Mouse (Mus musculus) right cerebral cortex, postnatal 14 days (tissue): Measurements from ENCODE around the gene Ppp1r14d.

Source experiments
- DNase-seq: peaks from one replicate; pipeline ENCODE4 v3.0.0; 2022

Gene Ppp1r14d

GRCm38 (mm10) chr2:119229775-119230704 is at the start of gene Ppp1r14d:
TSS of gene Ppp1r14d (minus strand) at chr2:119229906.
- no peak for DNase-seq

GRCm38 (mm10) chr2:119277810-119278209 is 48.1 kb upstream of the Ppp1r14d start:
- DNase-seq = no peak

- no peak for DNase-seq
Measured at GRCm38 (mm10) chr2:119276926-119277325, 47.2 kb upstream of the Ppp1r14d start.

DNA sequence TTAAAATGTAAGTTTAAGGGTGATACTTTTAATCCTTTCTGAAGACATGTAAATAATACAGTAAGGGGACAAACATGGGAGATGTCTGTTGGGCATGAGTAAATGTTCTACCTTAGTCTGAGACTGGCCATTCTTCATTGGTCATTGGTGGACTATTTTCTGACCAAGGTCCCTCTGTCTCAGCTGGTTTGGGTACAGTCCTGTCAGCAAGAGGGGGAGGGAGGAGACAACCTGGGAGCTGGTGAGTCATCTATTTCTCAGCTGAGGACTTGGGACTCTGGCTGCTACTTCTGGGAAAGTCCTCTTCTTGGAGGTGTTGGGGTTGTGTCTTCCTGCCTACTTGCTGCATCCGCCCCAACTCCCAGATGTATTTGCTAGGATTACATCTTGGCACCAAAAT is 44.4 kb upstream of the Ppp1r14d start:
- DNase-seq = no peak

- DNase-seq = peak; percentile 65
Measured at GRCm38 (mm10) chr2:119270643-119271331, 41.1 kb upstream of the Ppp1r14d start, which contains the start of gene Rhov. TSS of gene Rhov (minus strand) at chr2:119271272.

GRCm38 (mm10) chr2:119270286-119270642 is 40.6 kb upstream of the Ppp1r14d start:
- DNase-seq = no peak

GRCm38 (mm10) chr2:119263813-119264212 is 34.1 kb upstream of the Ppp1r14d start:
- DNase-seq = no peak

DNA sequence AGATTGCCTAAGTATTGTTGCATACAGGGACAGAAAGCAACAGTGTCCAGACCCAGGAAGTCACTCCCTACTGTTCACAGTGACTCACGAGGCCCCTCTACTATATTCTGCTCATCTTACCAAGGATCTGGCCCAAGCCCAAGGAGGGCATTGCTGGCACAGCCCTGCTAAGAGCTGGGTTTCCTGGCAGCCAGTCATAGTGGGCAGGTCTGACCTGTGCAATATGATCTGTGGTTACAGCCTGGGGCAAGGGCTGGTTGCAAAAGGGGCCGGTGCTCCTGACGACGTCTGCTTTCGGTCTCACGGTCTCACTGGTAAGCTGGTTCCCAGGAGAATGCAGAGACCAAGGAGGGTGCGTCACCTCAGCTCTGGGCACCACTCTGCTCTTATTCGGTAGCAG is 33.3 kb upstream of the Ppp1r14d start:
- DNase-seq = no peak

- DNase-seq = no peak
Measured at GRCm38 (mm10) chr2:119261326-119261725, 31.6 kb upstream of the Ppp1r14d start.

DNA sequence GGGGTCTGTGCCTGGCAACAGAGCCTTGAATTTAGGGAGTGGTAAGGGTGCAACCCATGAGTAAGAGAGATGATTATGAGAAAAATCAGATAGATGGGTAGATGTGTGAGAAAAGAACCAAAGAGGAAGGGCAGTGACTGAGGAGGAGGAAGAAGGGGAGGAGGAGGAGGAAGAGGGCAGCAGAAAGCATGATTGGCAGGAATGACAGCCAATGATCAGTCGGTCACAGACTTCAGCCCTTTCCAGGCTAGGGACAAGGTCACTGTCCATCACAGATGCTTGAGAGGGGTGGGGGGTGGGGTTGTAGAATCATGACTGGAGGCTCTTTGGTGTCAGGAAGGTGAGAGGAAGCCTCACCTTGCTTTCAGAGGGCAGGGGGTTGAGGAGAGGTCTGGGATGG is 30.8 kb upstream of the Ppp1r14d start:
- no peak for DNase-seq

- DNase-seq = no peak
Measured at GRCm38 (mm10) chr2:119254976-119255375, 25.3 kb upstream of the Ppp1r14d start.

DNA sequence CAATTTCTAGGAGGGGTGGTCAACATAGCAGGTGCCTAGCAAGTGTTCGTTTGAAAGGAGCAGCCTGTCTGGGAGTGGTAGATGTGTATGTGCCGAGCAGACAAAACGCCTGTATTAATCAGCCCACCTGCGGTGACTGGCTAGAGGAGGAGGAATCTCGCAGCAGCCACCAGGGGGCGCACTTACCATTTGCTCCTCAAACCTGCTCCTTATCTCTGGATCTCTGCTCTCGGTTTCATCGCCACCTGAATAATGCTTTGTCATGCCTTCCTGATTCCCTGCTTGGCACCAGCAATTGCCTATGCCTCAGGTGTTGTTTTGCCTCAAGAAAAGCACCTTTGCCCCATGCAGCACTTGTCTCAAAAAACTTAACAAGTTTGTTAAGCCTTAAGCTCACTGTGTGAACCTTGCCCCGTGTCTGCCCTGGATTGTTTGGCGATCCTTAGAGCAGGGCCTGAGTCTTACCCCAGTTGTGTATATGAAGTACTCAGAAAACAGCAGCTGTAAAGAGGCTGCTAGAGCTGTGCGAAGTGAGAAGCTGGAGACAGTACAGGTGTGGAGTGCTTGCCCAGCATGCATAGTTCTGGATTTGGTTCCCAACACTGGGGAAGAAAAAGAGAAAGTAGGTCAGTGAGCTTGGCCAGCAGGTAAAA is 21.2 kb upstream of the Ppp1r14d start:
- DNase-seq = peak; percentile 86

DNA sequence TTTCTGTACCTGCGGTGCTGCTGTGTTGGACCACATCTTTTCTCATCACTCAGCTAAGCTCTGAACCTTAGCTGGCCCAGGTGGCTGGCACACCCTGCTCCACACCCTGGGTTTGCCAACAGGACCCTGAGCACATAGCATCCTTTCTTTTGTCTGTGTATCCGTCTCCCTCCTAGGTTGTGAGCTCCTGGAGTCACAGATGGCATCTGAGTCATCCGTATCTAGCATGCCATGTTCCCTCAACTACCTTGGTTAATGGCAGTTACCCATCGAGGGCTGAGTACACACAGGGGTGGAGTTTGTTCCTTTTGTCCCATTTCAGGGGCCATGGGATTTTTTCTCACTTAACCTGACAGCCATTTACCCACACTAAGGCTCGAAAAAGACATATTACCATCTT is 20.7 kb upstream of the Ppp1r14d start:
- DNase-seq = no peak

GRCm38 (mm10) chr2:119249592-119250061 is 19.9 kb upstream of the Ppp1r14d start:
- DNase-seq = no peak

GRCm38 (mm10) chr2:119247904-119248303 is 18.2 kb upstream of the Ppp1r14d start:
- no peak for DNase-seq

GRCm38 (mm10) chr2:119245246-119245645 is 15.5 kb upstream of the Ppp1r14d start:
- DNase-seq = no peak

DNA sequence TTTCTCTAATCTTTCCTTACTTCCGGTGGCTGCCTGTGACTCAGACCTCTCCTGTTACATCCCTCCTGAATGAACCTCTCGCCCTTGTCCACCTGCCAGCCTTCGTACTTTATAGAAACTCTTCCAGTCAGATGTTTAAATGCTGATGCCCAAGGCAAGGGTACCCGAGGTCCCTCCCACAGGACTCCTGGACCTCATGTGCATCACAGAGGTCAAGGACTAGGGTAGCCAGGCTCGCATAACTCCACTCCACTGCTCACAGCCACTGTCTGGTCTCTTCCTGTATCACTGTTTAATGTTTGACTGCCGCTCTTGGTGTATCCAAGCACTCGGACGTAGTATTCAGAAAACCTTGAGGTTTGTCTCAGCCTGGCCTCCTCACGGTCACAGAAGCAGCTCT is 12.8 kb upstream of the Ppp1r14d start:
- DNase-seq = no peak

DNA sequence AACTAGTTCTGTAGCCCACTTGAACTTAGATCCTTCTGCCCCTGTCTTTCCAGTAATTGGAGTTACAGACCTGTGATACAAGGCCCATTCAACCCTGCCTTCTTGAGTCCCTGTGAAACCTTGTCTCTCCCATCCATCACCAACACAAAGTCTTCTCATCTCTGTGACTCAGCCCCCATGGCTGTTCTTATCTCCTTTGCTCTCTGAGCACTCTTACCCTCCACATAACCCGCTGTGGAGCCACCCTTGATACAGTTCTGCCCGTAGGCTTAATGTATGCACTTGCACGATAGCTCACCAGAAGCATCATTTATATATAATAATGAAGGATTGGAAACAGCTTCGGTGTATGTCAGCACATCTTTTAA is 11.1 kb upstream of the Ppp1r14d start:
- no peak for DNase-seq

DNA sequence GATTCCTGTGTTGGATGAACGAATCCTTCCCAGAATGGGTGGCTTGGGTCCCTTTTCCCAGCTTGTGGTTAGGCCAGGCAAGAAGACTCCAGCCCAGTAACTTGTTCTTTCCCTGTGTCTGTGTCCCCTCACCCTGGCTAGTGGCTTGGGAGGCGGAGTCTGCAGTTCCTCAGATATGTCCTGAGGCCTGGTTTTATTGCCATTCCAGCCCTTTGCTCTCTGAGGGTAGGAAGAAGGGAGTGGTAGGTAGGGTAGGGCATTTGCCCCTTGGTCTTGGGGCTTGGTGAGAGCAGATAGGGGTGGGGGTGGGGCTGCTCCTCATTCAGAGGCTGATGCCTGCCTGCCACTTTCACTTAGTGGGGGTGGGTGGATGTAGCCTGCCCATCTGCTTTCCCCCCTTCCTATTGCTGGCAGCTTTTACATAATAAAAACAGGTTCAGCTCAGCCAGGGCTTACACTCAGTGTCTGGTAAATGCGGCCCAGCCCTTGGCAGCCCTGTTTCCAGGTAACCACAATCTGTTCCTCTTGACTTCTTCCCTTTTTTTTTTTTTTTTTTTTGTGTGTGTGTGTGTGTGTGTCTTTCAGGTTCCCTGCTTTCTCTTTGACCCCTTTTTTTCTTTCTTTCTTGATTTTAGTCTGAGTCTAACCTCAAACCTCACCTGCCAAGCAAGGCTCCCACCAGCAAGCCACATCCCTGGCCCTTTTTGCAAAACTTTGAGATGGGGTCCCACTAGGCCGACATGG is 10.5 kb upstream of the Ppp1r14d start:
- no peak for DNase-seq

DNA sequence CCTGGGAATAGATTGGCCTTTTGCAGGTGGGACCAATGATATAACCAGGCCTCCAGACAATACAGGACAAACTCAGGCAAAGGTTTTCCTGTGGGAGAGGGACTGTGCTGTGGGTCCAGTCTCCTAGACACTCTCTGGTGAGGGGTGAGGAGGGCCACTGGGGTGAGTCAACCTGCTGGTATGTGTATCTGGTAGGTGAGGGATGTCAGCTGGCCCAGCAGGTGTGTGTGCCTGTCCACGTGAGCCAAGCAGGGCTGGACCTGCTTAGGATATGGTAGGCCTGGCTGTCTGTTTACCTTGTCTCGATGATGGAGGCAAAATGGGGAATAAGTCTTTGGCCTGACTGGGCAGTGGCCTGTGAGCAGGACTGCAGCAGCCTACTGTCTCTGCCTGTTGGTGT is 9.0 kb upstream of the Ppp1r14d start:
- DNase-seq = no peak

DNA sequence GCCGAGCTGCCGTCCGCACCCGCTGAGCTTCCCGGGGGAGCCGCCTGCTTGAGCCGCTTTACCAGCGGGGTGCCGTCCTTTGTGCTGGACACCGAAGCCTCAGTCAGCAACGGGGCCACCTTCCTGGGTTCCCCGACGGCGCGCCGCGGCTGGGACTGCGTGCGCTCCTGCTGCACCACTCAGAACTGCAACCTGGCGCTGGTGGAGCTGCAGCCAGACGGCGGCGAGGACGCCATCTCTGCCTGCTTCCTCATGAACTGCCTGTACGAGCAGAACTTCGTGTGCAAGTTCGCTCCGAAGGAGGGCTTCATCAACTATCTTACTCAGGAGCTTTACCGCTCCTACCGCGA is 8.1 kb upstream of the Ppp1r14d start:
- peak; percentile 12 for DNase-seq

- DNase-seq = no peak
Measured at GRCm38 (mm10) chr2:119237210-119237870, 7.6 kb upstream of the Ppp1r14d start, which contains the start of gene Spint1. TSS of gene Spint1 (plus strand) at chr2:119237362.
